Mouse (Mus musculus) ES-Bruce4 (cell line): ENCODE results near the gene Gm5565.

Experiments
- CTCF ChIP-seq: IDR thresholded peaks from one replicate; pipeline ENCODE4 v1.8.1; 2011; ENCODE audit warnings: low read depth, low read length
- POLR2A ChIP-seq: IDR thresholded peaks from one replicate; pipeline ENCODE4 v1.8.1; 2011; ENCODE audit warnings: low read length; ENCODE audit not compliant: insufficient read depth

GRCm38 (mm10) chr5:146193360-146193759 lies 33.0 kb upstream of the Gm5565 start:
- TF ChIP-seq POLR2A (no peak), CTCF (no peak)
